Mouse (Mus musculus): ENCODE data around the gene Tmem39a. TPM values are rescaled to one million over a fixed set of nuclear protein-coding genes. Genes with fewer than 3 reads are reported as not detected.

Tmem39a gene
- polyA plus RNA-seq, 1 experiment from 2014 or later = 43.9 TPM

Other genes starting within 250 kb of the Tmem39a start
- 0.36 and 0.45 TPM in 2 replicates for gene Maats1, start 216.6 kb upstream of the Tmem39a start, polyA plus RNA-seq (2015; fragmentation: Nextera tagmentation; extraction: Ambion mirVana)
- gene Cox17, start 211.7 kb upstream of the Tmem39a start, polyA plus RNA-seq (2015; fragmentation: Nextera tagmentation; extraction: Ambion mirVana) = 92.1 and 104 TPM in 2 replicates
- not detected in 2 replicates for gene Gm21987, start 211.7 kb upstream of the Tmem39a start, polyA plus RNA-seq (2015; fragmentation: Nextera tagmentation; extraction: Ambion mirVana)
- 0.67 and 0.99 TPM in 2 replicates for gene Popdc2, start 196.5 kb upstream of the Tmem39a start, polyA plus RNA-seq (2015; fragmentation: Nextera tagmentation; extraction: Ambion mirVana)
- 0.48 and 0.75 TPM in 2 replicates for gene Pla1a, start 125.6 kb upstream of the Tmem39a start, polyA plus RNA-seq (2015; fragmentation: Nextera tagmentation; extraction: Ambion mirVana)
- gene Adprh, start 106.0 kb upstream of the Tmem39a start, polyA plus RNA-seq (2015; fragmentation: Nextera tagmentation; extraction: Ambion mirVana) = 148 and 149 TPM in 2 replicates
- gene Cd80, start 103.1 kb upstream of the Tmem39a start, polyA plus RNA-seq (2015; fragmentation: Nextera tagmentation; extraction: Ambion mirVana) = 0.46 and 0.56 TPM in 2 replicates
- gene Timmdc1, start 36.0 kb upstream of the Tmem39a start, polyA plus RNA-seq (2015; fragmentation: Nextera tagmentation; extraction: Ambion mirVana) = 39.6 and 39.9 TPM in 2 replicates
- gene Poglut1, start 8.4 kb upstream of the Tmem39a start, polyA plus RNA-seq (2015; fragmentation: Nextera tagmentation; extraction: Ambion mirVana) = 63.3 and 73.7 TPM in 2 replicates
- gene Arhgap31, start 154.6 kb downstream of the Tmem39a start, polyA plus RNA-seq (2015; fragmentation: Nextera tagmentation; extraction: Ambion mirVana) = 5.8 and 7.0 TPM in 2 replicates
- gene B4galt4, start 183.6 kb downstream of the Tmem39a start, polyA plus RNA-seq (2015; fragmentation: Nextera tagmentation; extraction: Ambion mirVana) = 24.8 and 28.5 TPM in 2 replicates
- 0.20 and 0.41 TPM in 2 replicates for gene Upk1b, start 241.6 kb downstream of the Tmem39a start, polyA plus RNA-seq (2015; fragmentation: Nextera tagmentation; extraction: Ambion mirVana)